Mouse (Mus musculus): Measurements from ENCODE around the gene Apof.
A peak's percentile ranks its signal among the peaks of the same experiment; 100 is the strongest.

Apof gene

DNA sequence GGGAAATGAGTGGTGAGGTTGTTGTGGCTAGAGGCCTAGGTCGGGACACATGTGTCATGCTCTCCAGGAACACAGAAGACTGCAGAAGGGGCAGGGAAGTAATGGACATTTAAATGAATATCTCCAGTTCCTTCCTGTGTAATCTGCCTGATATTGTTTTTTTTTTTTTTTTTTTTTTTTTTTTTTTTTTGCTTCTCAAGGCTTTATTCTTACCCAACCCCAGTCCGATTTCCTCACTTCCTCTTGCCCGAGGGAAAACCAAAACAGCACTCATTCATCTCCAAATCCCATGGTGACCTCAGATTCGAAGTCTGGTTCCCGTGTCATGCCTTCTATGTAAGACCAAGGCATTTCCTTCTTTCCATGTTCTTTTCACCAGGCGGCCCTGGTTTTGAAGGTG lies 29.8 kb downstream of the Apof start:
- no peak for DNase-seq (ENCODE audit: low read depth, low spot score)

DNA sequence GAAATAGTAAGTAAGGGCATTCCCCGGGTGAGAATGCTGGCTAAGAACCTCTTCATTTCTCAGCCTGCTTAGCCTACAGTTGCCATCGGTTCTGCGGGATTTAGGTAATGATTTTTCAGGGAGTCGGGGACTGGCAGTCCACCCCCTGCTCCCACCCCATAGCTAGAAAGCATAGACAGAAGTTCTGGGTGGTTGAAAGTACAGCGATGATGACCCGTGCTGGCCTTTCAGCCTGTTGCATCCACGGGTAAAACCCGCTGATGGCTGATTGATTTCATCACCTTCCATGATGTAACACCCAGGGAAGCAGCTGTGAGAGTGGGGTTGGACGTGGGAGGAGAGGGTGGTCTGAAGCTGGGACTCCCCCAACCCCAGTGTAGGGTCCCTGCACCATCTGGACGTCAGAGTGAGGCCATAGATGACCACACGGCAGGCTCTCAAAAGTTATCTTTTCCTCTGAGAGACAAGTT lies 30.3 kb downstream of the Apof start, which contains the start of gene Il23a:
Gene Il23a (minus strand): TSS at position 51 of the 470 bp plus-strand sequence.
- DNase-seq (ENCODE audit: low read depth, low spot score): no peak

GRCm38 (mm10) chr10:128302357-128302756 lies 33.9 kb downstream of the Apof start:
- no peak for DNase-seq (ENCODE audit: low read depth, low spot score)

DNA sequence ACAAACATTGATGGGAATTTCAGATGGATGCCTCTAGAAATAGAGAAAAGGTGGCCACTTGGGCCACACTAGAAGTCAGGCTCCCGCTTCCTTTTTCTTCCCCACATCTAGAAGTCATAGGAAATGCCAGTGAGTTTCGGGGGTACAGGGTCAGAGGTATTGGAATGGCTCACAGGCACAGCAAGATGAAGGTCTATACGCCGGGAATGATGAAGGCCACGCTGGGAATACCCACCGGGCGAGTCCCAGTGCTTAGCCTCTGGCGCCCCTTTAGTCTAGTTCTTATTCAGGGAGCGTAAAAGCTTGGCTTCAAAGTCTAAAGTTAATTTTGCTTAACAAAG lies 34.3 kb downstream of the Apof start:
- no peak for DNase-seq (ENCODE audit: low read depth, low spot score)

- peak; percentile 99 for DNase-seq (ENCODE audit: low read depth, low spot score)
Measured at GRCm38 (mm10) chr10:128303126-128304021, 34.9 kb downstream of the Apof start, which contains the start of gene Pan2. Pan2 (plus strand) TSS chr10:128303335.

- DNase-seq (ENCODE audit: low read depth, low spot score): no peak
Measured at GRCm38 (mm10) chr10:128309654-128310053, 41.2 kb downstream of the Apof start.

GRCm38 (mm10) chr10:128310177-128310576 lies 41.7 kb downstream of the Apof start:
- no peak for DNase-seq (ENCODE audit: low read depth, low spot score)

GRCm38 (mm10) chr10:128310902-128311301 lies 42.4 kb downstream of the Apof start:
- no peak for DNase-seq (ENCODE audit: low read depth, low spot score)

DNA sequence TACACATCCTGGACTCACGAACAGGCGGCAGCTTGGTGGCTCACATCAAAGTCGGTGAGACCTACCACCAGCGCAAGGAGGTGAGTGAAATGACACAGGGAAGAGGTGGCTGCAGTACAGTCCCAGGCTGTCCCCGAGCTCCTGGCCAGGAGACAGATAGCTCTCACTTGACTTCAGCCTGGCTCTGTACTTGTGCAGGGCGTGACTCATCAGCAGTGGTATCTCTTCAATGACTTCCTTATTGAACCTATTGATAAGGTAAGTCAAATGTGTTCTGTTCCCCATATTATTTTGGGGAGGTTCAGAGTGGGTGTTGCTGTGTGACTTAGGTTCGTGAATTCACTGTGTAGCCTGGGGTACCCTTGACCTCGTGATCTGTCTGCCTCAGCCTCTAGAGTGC lies 47.1 kb downstream of the Apof start:
- DNase-seq (ENCODE audit: low read depth, low spot score): no peak
